Mouse (Mus musculus): Measurements from ENCODE around the gene Acin1. TPM values are rescaled to one million over a fixed set of nuclear protein-coding genes. Genes with fewer than 3 reads are reported as not detected.
A peak's percentile ranks its signal among the peaks of the same experiment; 100 is the strongest.

Acin1 gene
- polyA plus RNA-seq, 1 experiment from 2014 or later, result 73.5 TPM

GRCm38 (mm10) chr14:54705844-54706243 is 19.1 kb upstream of the Acin1 start:
- Histone ChIP-seq H3K36me3 (ENCODE audit: control insufficient read depth, insufficient read depth) (no peaks in the 10 kb centered on the region), H3K4me1 (ENCODE audit: control insufficient read depth, insufficient read depth, low read length) (peaks cover 14% of the 10 kb centered on the region), H3K4me3 (ENCODE audit: low read length) (no peak overlapping the region), H3K4me2 (ENCODE audit: low read depth, low read length) (no peak overlapping the region), H3K27me3 (ENCODE audit: control insufficient read depth, insufficient read depth, low read length) (no peaks in the 10 kb centered on the region), H3K9me3 (replicated peaks; ENCODE audit: control insufficient read depth, low read length) (no peaks in the 10 kb centered on the region), H3K27ac (ENCODE audit: low read length) (no peak overlapping the region), H3K9ac (ENCODE audit: low read length) (no peak overlapping the region)
- ATAC-seq (replicated peaks; ENCODE audit: extremely low read depth, insufficient read depth, low FRiP score), result peak; percentile 28; the same call in 1 of the 2 replicates
- 21% methylated on average over 5 of the region's 5 CpGs for WGBS

- H3K4me1 ChIP-seq (ENCODE audit: control insufficient read depth, insufficient read depth, low read length), result peaks cover 14% of the 10 kb centered on the region
- no peak overlapping the region for H3K4me2 ChIP-seq (ENCODE audit: low read depth, low read length)
- ATAC-seq (replicated peaks; ENCODE audit: extremely low read depth, insufficient read depth, low FRiP score), result no peak
- H3K27me3 ChIP-seq (ENCODE audit: control insufficient read depth, insufficient read depth, low read length), result no peaks in the 10 kb centered on the region
- 48% methylated on average over 10 of the region's 10 CpGs for WGBS
- no peak overlapping the region for H3K9ac ChIP-seq (ENCODE audit: low read length)
- H3K36me3 ChIP-seq (ENCODE audit: control insufficient read depth, insufficient read depth), result no peaks in the 10 kb centered on the region
- H3K27ac ChIP-seq (ENCODE audit: low read length), result no peak overlapping the region
- no peaks in the 10 kb centered on the region for H3K9me3 ChIP-seq (replicated peaks; ENCODE audit: control insufficient read depth, low read length)
- H3K4me3 ChIP-seq (ENCODE audit: low read length), result no peak overlapping the region
Measured at GRCm38 (mm10) chr14:54703207-54703606, 16.5 kb upstream of the Acin1 start.

- no peaks in the 10 kb centered on the region for H3K36me3 ChIP-seq (ENCODE audit: control insufficient read depth, insufficient read depth)
- H3K27me3 ChIP-seq (ENCODE audit: control insufficient read depth, insufficient read depth, low read length), result no peaks in the 10 kb centered on the region
- no peak overlapping the region for H3K4me2 ChIP-seq (ENCODE audit: low read depth, low read length)
- 6% methylated on average over 6 of the region's 6 CpGs for WGBS
- ATAC-seq (replicated peaks; ENCODE audit: extremely low read depth, insufficient read depth, low FRiP score), result no peak; the same call in 1 of the 2 replicates
- H3K27ac ChIP-seq (ENCODE audit: low read length), result no peak overlapping the region
- no peak overlapping the region for H3K4me3 ChIP-seq (ENCODE audit: low read length)
- peaks cover 6% of the 10 kb centered on the region for H3K4me1 ChIP-seq (ENCODE audit: control insufficient read depth, insufficient read depth, low read length)
- no peaks in the 10 kb centered on the region for H3K9me3 ChIP-seq (replicated peaks; ENCODE audit: control insufficient read depth, low read length)
- H3K9ac ChIP-seq (ENCODE audit: low read length), result no peak overlapping the region
Measured at GRCm38 (mm10) chr14:54701298-54701697, 14.6 kb upstream of the Acin1 start.

GRCm38 (mm10) chr14:54699586-54699985 is 12.9 kb upstream of the Acin1 start:
- H3K9ac ChIP-seq (ENCODE audit: low read length), result no peak overlapping the region
- H3K36me3 ChIP-seq (ENCODE audit: control insufficient read depth, insufficient read depth), result no peaks in the 10 kb centered on the region
- no peak overlapping the region for H3K4me3 ChIP-seq (ENCODE audit: low read length)
- no peak overlapping the region for H3K27ac ChIP-seq (ENCODE audit: low read length)
- no peaks in the 10 kb centered on the region for H3K9me3 ChIP-seq (replicated peaks; ENCODE audit: control insufficient read depth, low read length)
- H3K4me2 ChIP-seq (ENCODE audit: low read depth, low read length), result no peak overlapping the region
- no peaks in the 10 kb centered on the region for H3K27me3 ChIP-seq (ENCODE audit: control insufficient read depth, insufficient read depth, low read length)
- ATAC-seq (replicated peaks; ENCODE audit: extremely low read depth, insufficient read depth, low FRiP score), result no peak
- 49% methylated on average over 3 of the region's 3 CpGs for WGBS
- H3K4me1 ChIP-seq (ENCODE audit: control insufficient read depth, insufficient read depth, low read length), result 0 out of 2 replicates have a peak, but pooled peaks cover 2% of the 10 kb centered on the region

- H3K9me3 ChIP-seq (replicated peaks; ENCODE audit: control insufficient read depth, low read length), result no peaks in the 10 kb centered on the region
- no peak for ATAC-seq (replicated peaks; ENCODE audit: extremely low read depth, insufficient read depth, low FRiP score)
- 0 out of 2 replicates have a peak, but pooled peaks cover 2% of the 10 kb centered on the region for H3K4me1 ChIP-seq (ENCODE audit: control insufficient read depth, insufficient read depth, low read length)
- no peaks in the 10 kb centered on the region for H3K27me3 ChIP-seq (ENCODE audit: control insufficient read depth, insufficient read depth, low read length)
- H3K27ac ChIP-seq (ENCODE audit: low read length), result no peak within 1 kb of the TSS
- WGBS, result 81% methylated on average over 4 of the region's 4 CpGs
- no peak within 1 kb of the TSS for H3K4me3 ChIP-seq (ENCODE audit: low read length)
- no peak within 1 kb of the TSS for H3K9ac ChIP-seq (ENCODE audit: low read length)
- no peak within 1 kb of the TSS for H3K4me2 ChIP-seq (ENCODE audit: low read depth, low read length)
- no peaks in the 10 kb centered on the region for H3K36me3 ChIP-seq (ENCODE audit: control insufficient read depth, insufficient read depth)
Measured at GRCm38 (mm10) chr14:54698733-54699132, 12.0 kb upstream of the Acin1 start, which contains the start of gene Gm29776. Gm29776 (minus strand) TSS chr14:54698833.

- H3K4me1 ChIP-seq (ENCODE audit: control insufficient read depth, insufficient read depth, low read length), result 0 out of 2 replicates have a peak, but pooled peaks cover 2% of the 10 kb centered on the region
- 75% methylated on average over 4 of the region's 4 CpGs for WGBS
- peaks cover 4% of the 10 kb centered on the region for H3K36me3 ChIP-seq (ENCODE audit: control insufficient read depth, insufficient read depth)
- no peak overlapping the region for H3K27ac ChIP-seq (ENCODE audit: low read length)
- H3K27me3 ChIP-seq (ENCODE audit: control insufficient read depth, insufficient read depth, low read length), result no peaks in the 10 kb centered on the region
- H3K9ac ChIP-seq (ENCODE audit: low read length), result no peak overlapping the region
- no peak for ATAC-seq (replicated peaks; ENCODE audit: extremely low read depth, insufficient read depth, low FRiP score)
- H3K4me3 ChIP-seq (ENCODE audit: low read length), result no peak overlapping the region
- no peak overlapping the region for H3K4me2 ChIP-seq (ENCODE audit: low read depth, low read length)
- no peaks in the 10 kb centered on the region for H3K9me3 ChIP-seq (replicated peaks; ENCODE audit: control insufficient read depth, low read length)
Measured at GRCm38 (mm10) chr14:54696752-54697151, 10.0 kb upstream of the Acin1 start.

GRCm38 (mm10) chr14:54695042-54695441 is 8.3 kb upstream of the Acin1 start:
- Histone ChIP-seq H3K9me3 (replicated peaks; ENCODE audit: control insufficient read depth, low read length) (no peaks in the 10 kb centered on the region), H3K27me3 (ENCODE audit: control insufficient read depth, insufficient read depth, low read length) (no peaks in the 10 kb centered on the region), H3K4me1 (ENCODE audit: control insufficient read depth, insufficient read depth, low read length) (no peaks in the 10 kb centered on the region), H3K4me3 (ENCODE audit: low read length) (no peak overlapping the region), H3K36me3 (ENCODE audit: control insufficient read depth, insufficient read depth) (peaks cover 7% of the 10 kb centered on the region), H3K27ac (ENCODE audit: low read length) (no peak overlapping the region), H3K4me2 (ENCODE audit: low read depth, low read length) (no peak overlapping the region), H3K9ac (ENCODE audit: low read length) (no peak overlapping the region)
- no peak for ATAC-seq (replicated peaks; ENCODE audit: extremely low read depth, insufficient read depth, low FRiP score)
- WGBS, result 56% methylated on average over 6 of the region's 6 CpGs

- H3K9ac ChIP-seq (ENCODE audit: low read length), result peak overlapping the region; percentile 100
- peak overlapping the region; percentile 99 for H3K27ac ChIP-seq (ENCODE audit: low read length)
- H3K4me1 ChIP-seq (ENCODE audit: control insufficient read depth, insufficient read depth, low read length), result peaks cover 27% of the 10 kb centered on the region
- H3K27me3 ChIP-seq (ENCODE audit: control insufficient read depth, insufficient read depth, low read length), result no peaks in the 10 kb centered on the region
- no peak for ATAC-seq (replicated peaks; ENCODE audit: extremely low read depth, insufficient read depth, low FRiP score)
- peak overlapping the region; percentile 96 for H3K4me3 ChIP-seq (ENCODE audit: low read length)
- peaks cover 19% of the 10 kb centered on the region for H3K36me3 ChIP-seq (ENCODE audit: control insufficient read depth, insufficient read depth)
- H3K4me2 ChIP-seq (ENCODE audit: low read depth, low read length), result peak overlapping the region; percentile 84
- H3K9me3 ChIP-seq (replicated peaks; ENCODE audit: control insufficient read depth, low read length), result no peaks in the 10 kb centered on the region
- 4% methylated on average over 8 of the region's 8 CpGs for WGBS
Measured at GRCm38 (mm10) chr14:54687251-54687650, 520 bp upstream of the Acin1 start.

- peaks cover 19% of the 10 kb centered on the region for H3K36me3 ChIP-seq (ENCODE audit: control insufficient read depth, insufficient read depth)
- WGBS, result 0% methylated on average over 41 of the region's 41 CpGs
- peak; percentile 72 for ATAC-seq (replicated peaks; ENCODE audit: extremely low read depth, insufficient read depth, low FRiP score)
- H3K9ac ChIP-seq (ENCODE audit: low read length), result peak within 1 kb of the TSS; percentile 100
- peak within 1 kb of the TSS; percentile 92 for H3K4me2 ChIP-seq (ENCODE audit: low read depth, low read length)
- H3K4me3 ChIP-seq (ENCODE audit: low read length), result peak within 1 kb of the TSS; percentile 96
- H3K27ac ChIP-seq (ENCODE audit: low read length), result peak within 1 kb of the TSS; percentile 99
- H3K9me3 ChIP-seq (replicated peaks; ENCODE audit: control insufficient read depth, low read length), result no peaks in the 10 kb centered on the region
- H3K4me1 ChIP-seq (ENCODE audit: control insufficient read depth, insufficient read depth, low read length), result peaks cover 27% of the 10 kb centered on the region
- no peaks in the 10 kb centered on the region for H3K27me3 ChIP-seq (ENCODE audit: control insufficient read depth, insufficient read depth, low read length)
Measured at GRCm38 (mm10) chr14:54686063-54686521, 639 bp downstream of the Acin1 start, which contains the start of gene 1700123O20Rik. 1700123O20Rik (plus strand) TSS chr14:54686216.
